Mouse (Mus musculus): ENCODE data around the gene Cdk14. TPM values are rescaled to one million over a fixed set of nuclear protein-coding genes. Genes with fewer than 3 reads are reported as not detected.

The Cdk14 gene
- polyA plus RNA-seq, 1 experiment from 2014 or later, result 22.7 TPM

- H3K27ac ChIP-seq (replicated peaks; ENCODE audit: low read depth, low read length), result no peak overlapping the region
- DNase-seq (ENCODE audit: low spot score), result no peak
- no peak for ATAC-seq (ENCODE audit: insufficient number of reproducible peaks, low FRiP score, low TSS enrichment, low read depth)
- H3K36me3 ChIP-seq (ENCODE audit: control insufficient read depth, insufficient read depth, low read length), result no peaks in the 10 kb centered on the region
- no peaks in the 10 kb centered on the region for H3K27me3 ChIP-seq (ENCODE audit: control insufficient read depth, insufficient read depth, low read length)
- no peak overlapping the region for H3K4me2 ChIP-seq (ENCODE audit: low read depth, severe bottlenecking)
- no peak overlapping the region for H3K9ac ChIP-seq (ENCODE audit: low read length)
- H3K4me3 ChIP-seq (ENCODE audit: low read depth, low read length), result no peak overlapping the region
- H3K9me3 ChIP-seq (ENCODE audit: control insufficient read depth, low read length), result no peaks in the 10 kb centered on the region
- no peaks in the 10 kb centered on the region for H3K4me1 ChIP-seq (ENCODE audit: control insufficient read depth, insufficient read depth, low read length)
- WGBS, result 64% methylated on average over 5 of the region's 5 CpGs
Measured at GRCm38 (mm10) chr5:5372936-5373335, 47.2 kb downstream of the Cdk14 start.

GRCm38 (mm10) chr5:5372354-5372753 is 47.8 kb downstream of the Cdk14 start:
- Histone ChIP-seq H3K27me3 (ENCODE audit: control insufficient read depth, insufficient read depth, low read length) (no peaks in the 10 kb centered on the region), H3K4me3 (ENCODE audit: low read depth, low read length) (no peak overlapping the region), H3K4me1 (ENCODE audit: control insufficient read depth, insufficient read depth, low read length) (no peaks in the 10 kb centered on the region), H3K36me3 (ENCODE audit: control insufficient read depth, insufficient read depth, low read length) (no peaks in the 10 kb centered on the region), H3K27ac (replicated peaks; ENCODE audit: low read depth, low read length) (no peak overlapping the region), H3K9me3 (ENCODE audit: control insufficient read depth, low read length) (no peaks in the 10 kb centered on the region), H3K9ac (ENCODE audit: low read length) (no peak overlapping the region), H3K4me2 (ENCODE audit: low read depth, severe bottlenecking) (no peak overlapping the region)
- 69% methylated on average over 3 of the region's 3 CpGs for WGBS
- ATAC-seq (ENCODE audit: insufficient number of reproducible peaks, low FRiP score, low TSS enrichment, low read depth) (no peak), DNase-seq (ENCODE audit: low spot score) (no peak)

GRCm38 (mm10) chr5:5370322-5371082 is 49.6 kb downstream of the Cdk14 start:
- DNase-seq (ENCODE audit: low spot score), result no peak

GRCm38 (mm10) chr5:5368389-5369164 is 51.5 kb downstream of the Cdk14 start:
- Histone ChIP-seq H3K36me3 (ENCODE audit: control insufficient read depth, insufficient read depth, low read length) (no peaks in the 10 kb centered on the region), H3K4me2 (ENCODE audit: low read depth, severe bottlenecking) (no peak overlapping the region), H3K4me3 (ENCODE audit: low read depth, low read length) (no peak overlapping the region), H3K9ac (ENCODE audit: low read length) (no peak overlapping the region), H3K4me1 (ENCODE audit: control insufficient read depth, insufficient read depth, low read length) (no peaks in the 10 kb centered on the region), H3K27ac (replicated peaks; ENCODE audit: low read depth, low read length) (no peak overlapping the region), H3K27me3 (ENCODE audit: control insufficient read depth, insufficient read depth, low read length) (no peaks in the 10 kb centered on the region), H3K9me3 (ENCODE audit: control insufficient read depth, low read length) (no peaks in the 10 kb centered on the region)
- no peak for DNase-seq (ENCODE audit: low spot score)
- WGBS, result 81% methylated on average over 14 of the region's 14 CpGs
- no peak for ATAC-seq (ENCODE audit: insufficient number of reproducible peaks, low FRiP score, low TSS enrichment, low read depth)

More at GRCm38 (mm10) chr5:5370322-5371082, 49.6 kb downstream of the Cdk14 start:
- H3K9me3 ChIP-seq (ENCODE audit: control insufficient read depth, low read length), result no peaks in the 10 kb centered on the region
- H3K4me3 ChIP-seq (ENCODE audit: low read depth, low read length), result no peak overlapping the region
- H3K4me1 ChIP-seq (ENCODE audit: control insufficient read depth, insufficient read depth, low read length), result no peaks in the 10 kb centered on the region
- no peak overlapping the region for H3K4me2 ChIP-seq (ENCODE audit: low read depth, severe bottlenecking)
- no peak overlapping the region for H3K27ac ChIP-seq (replicated peaks; ENCODE audit: low read depth, low read length)
- no peaks in the 10 kb centered on the region for H3K27me3 ChIP-seq (ENCODE audit: control insufficient read depth, insufficient read depth, low read length)
- no peak overlapping the region for H3K9ac ChIP-seq (ENCODE audit: low read length)
- WGBS, result 76% methylated on average over 4 of the region's 4 CpGs
- H3K36me3 ChIP-seq (ENCODE audit: control insufficient read depth, insufficient read depth, low read length), result no peaks in the 10 kb centered on the region
- no peak for ATAC-seq (ENCODE audit: insufficient number of reproducible peaks, low FRiP score, low TSS enrichment, low read depth)

- H3K9ac ChIP-seq (ENCODE audit: low read length), result no peak overlapping the region
- DNase-seq (ENCODE audit: low spot score), result no peak
- H3K4me2 ChIP-seq (ENCODE audit: low read depth, severe bottlenecking), result no peak overlapping the region
- H3K4me3 ChIP-seq (ENCODE audit: low read depth, low read length), result no peak overlapping the region
- no peaks in the 10 kb centered on the region for H3K9me3 ChIP-seq (ENCODE audit: control insufficient read depth, low read length)
- H3K27me3 ChIP-seq (ENCODE audit: control insufficient read depth, insufficient read depth, low read length), result no peaks in the 10 kb centered on the region
- no peaks in the 10 kb centered on the region for H3K4me1 ChIP-seq (ENCODE audit: control insufficient read depth, insufficient read depth, low read length)
- no peak overlapping the region for H3K27ac ChIP-seq (replicated peaks; ENCODE audit: low read depth, low read length)
- 91% methylated on average over 8 of the region's 8 CpGs for WGBS
- no peaks in the 10 kb centered on the region; the same call in 1 of the 2 replicates for H3K36me3 ChIP-seq (ENCODE audit: control insufficient read depth, insufficient read depth, low read length)
- no peak for ATAC-seq (ENCODE audit: insufficient number of reproducible peaks, low FRiP score, low TSS enrichment, low read depth)
Measured at GRCm38 (mm10) chr5:5367550-5367949, 52.6 kb downstream of the Cdk14 start.

- H3K27ac ChIP-seq (replicated peaks; ENCODE audit: low read depth, low read length), result no peak overlapping the region
- DNase-seq (ENCODE audit: low spot score), result no peak
Measured at GRCm38 (mm10) chr5:5365285-5366076, 54.6 kb downstream of the Cdk14 start.

GRCm38 (mm10) chr5:5361684-5362083 is 58.4 kb downstream of the Cdk14 start:
- peaks cover 2% of the 10 kb centered on the region; the same call in 1 of the 2 replicates for H3K36me3 ChIP-seq (ENCODE audit: control insufficient read depth, insufficient read depth, low read length)
- peaks cover 2% of the 10 kb centered on the region; the same call in 1 of the 2 replicates for H3K4me1 ChIP-seq (ENCODE audit: control insufficient read depth, insufficient read depth, low read length)
- ATAC-seq (ENCODE audit: insufficient number of reproducible peaks, low FRiP score, low TSS enrichment, low read depth) (no peak), DNase-seq (ENCODE audit: low spot score) (no peak)
- WGBS, result 92% methylated on average over 3 of the region's 3 CpGs
- no peak overlapping the region for H3K4me3 ChIP-seq (ENCODE audit: low read depth, low read length)
- H3K27ac ChIP-seq (replicated peaks; ENCODE audit: low read depth, low read length), result no peak overlapping the region
- H3K4me2 ChIP-seq (ENCODE audit: low read depth, severe bottlenecking), result no peak overlapping the region
- H3K27me3 ChIP-seq (ENCODE audit: control insufficient read depth, insufficient read depth, low read length), result no peaks in the 10 kb centered on the region
- no peak overlapping the region for H3K9ac ChIP-seq (ENCODE audit: low read length)
- no peaks in the 10 kb centered on the region for H3K9me3 ChIP-seq (ENCODE audit: control insufficient read depth, low read length)

More at GRCm38 (mm10) chr5:5365285-5366076, 54.6 kb downstream of the Cdk14 start:
- H3K4me3 ChIP-seq (ENCODE audit: low read depth, low read length), result no peak overlapping the region
- no peak for ATAC-seq (ENCODE audit: insufficient number of reproducible peaks, low FRiP score, low TSS enrichment, low read depth)
- H3K4me1 ChIP-seq (ENCODE audit: control insufficient read depth, insufficient read depth, low read length), result 0 out of 2 replicates have a peak, but pooled peaks cover under 1% of the 10 kb centered on the region
- H3K36me3 ChIP-seq (ENCODE audit: control insufficient read depth, insufficient read depth, low read length), result peaks cover 2% of the 10 kb centered on the region; the same call in 1 of the 2 replicates
- 85% methylated on average over 14 of the region's 14 CpGs for WGBS
- no peaks in the 10 kb centered on the region for H3K27me3 ChIP-seq (ENCODE audit: control insufficient read depth, insufficient read depth, low read length)
- no peak overlapping the region for H3K4me2 ChIP-seq (ENCODE audit: low read depth, severe bottlenecking)
- H3K9ac ChIP-seq (ENCODE audit: low read length), result no peak overlapping the region
- no peaks in the 10 kb centered on the region for H3K9me3 ChIP-seq (ENCODE audit: control insufficient read depth, low read length)

GRCm38 (mm10) chr5:5360338-5360737 is 59.8 kb downstream of the Cdk14 start:
- peaks cover 2% of the 10 kb centered on the region; the same call in 1 of the 2 replicates for H3K36me3 ChIP-seq (ENCODE audit: control insufficient read depth, insufficient read depth, low read length)
- H3K27me3 ChIP-seq (ENCODE audit: control insufficient read depth, insufficient read depth, low read length), result no peaks in the 10 kb centered on the region
- H3K9me3 ChIP-seq (ENCODE audit: control insufficient read depth, low read length), result no peaks in the 10 kb centered on the region
- DNase-seq (ENCODE audit: low spot score), result no peak
- no peak overlapping the region for H3K4me2 ChIP-seq (ENCODE audit: low read depth, severe bottlenecking)
- ATAC-seq (ENCODE audit: insufficient number of reproducible peaks, low FRiP score, low TSS enrichment, low read depth), result no peak
- H3K27ac ChIP-seq (replicated peaks; ENCODE audit: low read depth, low read length), result no peak overlapping the region
- 83% methylated on average over 5 of the region's 5 CpGs for WGBS
- H3K9ac ChIP-seq (ENCODE audit: low read length), result no peak overlapping the region
- H3K4me1 ChIP-seq (ENCODE audit: control insufficient read depth, insufficient read depth, low read length), result peaks cover 2% of the 10 kb centered on the region; the same call in 1 of the 2 replicates
- no peak overlapping the region for H3K4me3 ChIP-seq (ENCODE audit: low read depth, low read length)

Measured in limb, embryonic 11.5 days (tissue).